Mouse (Mus musculus): ENCODE results near the gene Zfp365. TPM values are rescaled to one million over a fixed set of nuclear protein-coding genes. Genes with fewer than 3 reads are reported as not detected.
A peak's percentile ranks its signal among the peaks of the same experiment; 100 is the strongest.

Zfp365 gene
- polyA plus RNA-seq, 1 experiment from 2014 or later: 2.2 TPM

- ATAC-seq (ENCODE audit: insufficient read depth) (no peak), DNase-seq (peak; percentile 12)
- no peaks in the 10 kb centered on the region for H3K36me3 ChIP-seq (ENCODE audit: insufficient read depth)
- no peak overlapping the region for H3K4me3 ChIP-seq (ENCODE audit: low read depth, low read length)
- H3K4me2 ChIP-seq: no peak overlapping the region
- no peak overlapping the region for H3K27ac ChIP-seq (ENCODE audit: low read depth)
- no peaks in the 10 kb centered on the region for H3K27me3 ChIP-seq (ENCODE audit: insufficient read depth, low read length)
- no peaks in the 10 kb centered on the region for H3K4me1 ChIP-seq (ENCODE audit: insufficient read depth)
- TF ChIP-seq CTCF (IDR thresholded peaks at IDR 0.05; ENCODE audit: low read depth): no peak
- 55% methylated on average over 6 of the region's 6 CpGs for WGBS
- H3K9ac ChIP-seq: no peak overlapping the region
- no peaks in the 10 kb centered on the region for H3K9me3 ChIP-seq (ENCODE audit: low read depth, low read length)
Measured at GRCm38 (mm10) chr10:67851079-67851478, 61.4 kb downstream of the Zfp365 start.

- Histone ChIP-seq H3K27ac (ENCODE audit: low read depth) (peak overlapping the region; percentile 62; the same call in 1 of the 2 replicates), H3K9me3 (ENCODE audit: low read depth, low read length) (no peaks in the 10 kb centered on the region), H3K4me3 (ENCODE audit: low read depth, low read length) (no peak overlapping the region), H3K27me3 (ENCODE audit: insufficient read depth, low read length) (no peaks in the 10 kb centered on the region), H3K36me3 (ENCODE audit: insufficient read depth) (no peaks in the 10 kb centered on the region), H3K4me1 (ENCODE audit: insufficient read depth) (no peaks in the 10 kb centered on the region), H3K4me2 (no peak overlapping the region), H3K9ac (no peak overlapping the region)
- peak; percentile 50 for DNase-seq
- TF ChIP-seq CTCF (IDR thresholded peaks at IDR 0.05; ENCODE audit: low read depth): no peak
- ATAC-seq (ENCODE audit: insufficient read depth): peak; percentile 60; the same call in 1 of the 2 replicates
- 68% methylated on average over 14 of the region's 14 CpGs for WGBS
Measured at GRCm38 (mm10) chr10:67846016-67846650, 66.3 kb downstream of the Zfp365 start.

- no peak overlapping the region for H3K4me3 ChIP-seq (ENCODE audit: low read depth, low read length)
- no peak for TF ChIP-seq CTCF (IDR thresholded peaks at IDR 0.05; ENCODE audit: low read depth)
- ATAC-seq (ENCODE audit: insufficient read depth) (no peak), DNase-seq (no peak)
- no peak overlapping the region for H3K9ac ChIP-seq
- H3K36me3 ChIP-seq (ENCODE audit: insufficient read depth): no peaks in the 10 kb centered on the region
- H3K4me2 ChIP-seq: no peak overlapping the region
- no peak overlapping the region for H3K27ac ChIP-seq (ENCODE audit: low read depth)
- no peaks in the 10 kb centered on the region for H3K27me3 ChIP-seq (ENCODE audit: insufficient read depth, low read length)
- 71% methylated on average over 10 of the region's 10 CpGs for WGBS
- H3K9me3 ChIP-seq (ENCODE audit: low read depth, low read length): no peaks in the 10 kb centered on the region
- no peaks in the 10 kb centered on the region for H3K4me1 ChIP-seq (ENCODE audit: insufficient read depth)
Measured at GRCm38 (mm10) chr10:67841596-67841995, 70.9 kb downstream of the Zfp365 start.

GRCm38 (mm10) chr10:67840735-67841134 is 71.7 kb downstream of the Zfp365 start:
- no peaks in the 10 kb centered on the region for H3K9me3 ChIP-seq (ENCODE audit: low read depth, low read length)
- H3K4me3 ChIP-seq (ENCODE audit: low read depth, low read length): no peak overlapping the region
- no peak for ATAC-seq (ENCODE audit: insufficient read depth)
- H3K27ac ChIP-seq (ENCODE audit: low read depth): no peak overlapping the region
- H3K36me3 ChIP-seq (ENCODE audit: insufficient read depth): no peaks in the 10 kb centered on the region
- TF ChIP-seq CTCF (IDR thresholded peaks at IDR 0.05; ENCODE audit: low read depth): no peak
- no peak overlapping the region for H3K4me2 ChIP-seq
- H3K4me1 ChIP-seq (ENCODE audit: insufficient read depth): no peaks in the 10 kb centered on the region
- H3K27me3 ChIP-seq (ENCODE audit: insufficient read depth, low read length): no peaks in the 10 kb centered on the region
- 86% methylated on average over 4 of the region's 4 CpGs for WGBS
- no peak for DNase-seq
- H3K9ac ChIP-seq: no peak overlapping the region

GRCm38 (mm10) chr10:67839156-67839555 is 73.3 kb downstream of the Zfp365 start:
- Histone ChIP-seq H3K9ac (no peak overlapping the region), H3K9me3 (ENCODE audit: low read depth, low read length) (no peaks in the 10 kb centered on the region), H3K36me3 (ENCODE audit: insufficient read depth) (no peaks in the 10 kb centered on the region), H3K27ac (ENCODE audit: low read depth) (no peak overlapping the region), H3K4me2 (no peak overlapping the region), H3K4me1 (ENCODE audit: insufficient read depth) (no peaks in the 10 kb centered on the region), H3K4me3 (ENCODE audit: low read depth, low read length) (no peak overlapping the region), H3K27me3 (ENCODE audit: insufficient read depth, low read length) (no peaks in the 10 kb centered on the region)
- DNase-seq (no peak), ATAC-seq (ENCODE audit: insufficient read depth) (no peak)
- no peak for TF ChIP-seq CTCF (IDR thresholded peaks at IDR 0.05; ENCODE audit: low read depth)
- WGBS: 68% methylated on average over 3 of the region's 3 CpGs

GRCm38 (mm10) chr10:67836426-67836825 is 76.0 kb downstream of the Zfp365 start:
- Histone ChIP-seq H3K36me3 (ENCODE audit: insufficient read depth) (no peaks in the 10 kb centered on the region), H3K9me3 (ENCODE audit: low read depth, low read length) (no peaks in the 10 kb centered on the region), H3K4me2 (no peak overlapping the region), H3K4me1 (ENCODE audit: insufficient read depth) (no peaks in the 10 kb centered on the region), H3K27me3 (ENCODE audit: insufficient read depth, low read length) (no peaks in the 10 kb centered on the region), H3K4me3 (ENCODE audit: low read depth, low read length) (no peak overlapping the region), H3K27ac (ENCODE audit: low read depth) (no peak overlapping the region), H3K9ac (no peak overlapping the region)
- DNase-seq: no peak
- no peak for ATAC-seq (ENCODE audit: insufficient read depth)
- TF ChIP-seq CTCF (IDR thresholded peaks at IDR 0.05; ENCODE audit: low read depth): no peak
- WGBS: 80% methylated on average over 17 of the region's 17 CpGs

Other genes with a start within 250 kb of the Zfp365 start
- 14.9 and 16.0 TPM in 2 replicates for gene Rtkn2, start 66.9 kb upstream of the Zfp365 start, polyA plus RNA-seq (2014; fragmentation: Nextera tagmentation; extraction: Ambion mirVana)

Measured in lung, embryonic 14.5 days (tissue).